Mouse (Mus musculus): Measurements from ENCODE around the gene Asna1. TPM values are rescaled to one million over a fixed set of nuclear protein-coding genes. Genes with fewer than 3 reads are reported as not detected.

Gene Asna1
- total RNA-seq, 1 experiment, result 237 TPM

DNA sequence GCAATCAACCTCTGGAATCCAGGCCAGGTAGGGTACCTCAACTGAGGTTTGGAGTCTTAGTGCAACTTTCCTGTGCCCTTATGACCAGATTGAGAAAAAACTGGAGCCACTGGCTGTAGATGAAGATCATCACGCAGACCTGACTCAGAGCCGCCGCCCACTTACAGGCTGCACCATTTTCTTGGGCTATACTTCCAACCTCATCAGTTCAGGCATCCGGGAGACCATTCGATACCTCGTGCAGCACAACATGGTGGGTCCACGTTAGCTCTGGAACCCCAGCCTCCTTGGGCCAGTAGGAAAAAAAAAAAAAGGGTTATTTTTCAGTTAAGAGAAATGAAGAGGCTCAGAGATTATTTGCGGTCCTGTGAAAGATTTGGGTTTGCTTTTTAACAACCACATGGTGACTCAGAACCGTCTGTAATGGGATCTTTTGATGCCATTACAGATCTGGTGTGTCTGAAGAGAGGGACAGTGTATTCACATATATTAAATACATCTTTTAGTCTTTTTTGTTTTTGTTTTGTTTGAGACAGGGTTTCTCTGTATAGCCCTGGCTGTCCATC, 47.4 kb upstream of the Asna1 start:
- Histone ChIP-seq H3K9ac (ENCODE audit: insufficient read depth, low read depth, low read length, poor library complexity, severe bottlenecking) (peak overlapping the region; percentile 90), H3K36me3 (ENCODE audit: control insufficient read depth, insufficient read depth, low read length, poor library complexity, severe bottlenecking) (peaks cover 39% of the 10 kb centered on the region), H3K27ac (ENCODE audit: insufficient read depth, low read depth, low read length, poor library complexity, severe bottlenecking) (peak overlapping the region; percentile 84), H3K4me1 (ENCODE audit: control insufficient read depth in 2 of 2, insufficient read depth in 2 of 2, low read length in 2 of 2, poor library complexity in 1 of 2) (peaks cover 0 to 11% of the 10 kb centered on the region in 2 experiments; a peak in 1 of 4 replicates), H3K4me3 (ENCODE audit: insufficient read depth in 1 of 2, low read depth in 1 of 2, low read length in 2 of 2, poor library complexity in 1 of 2, severe bottlenecking in 1 of 2) (peak overlapping the region; percentile 73 to 96), H3K9me3 (ENCODE audit: control insufficient read depth, insufficient read depth, low read depth, low read length) (no peaks in the 10 kb centered on the region)
- in situ Hi-C loops (cut with MboI; ENCODE audit: low sequenced_read_pairs in 2 of 2, unreplicated experiment in 2 of 2), result no loop called here
- no peak for DNase-seq (ENCODE audit: low read depth, low spot score)
- TF ChIP-seq ZC3H11A (IDR thresholded peaks at IDR 0.05; ENCODE audit: borderline replicate concordance, low read depth, low read length), result no peak
- no peak for TF ChIP-seq ZNF384 (IDR thresholded peaks at IDR 0.05; ENCODE audit: low read depth, low read length)
- no peak for TF ChIP-seq MAFK (IDR thresholded peaks at IDR 0.05; ENCODE audit: insufficient read depth, low read depth, low read length)
- no peak for TF ChIP-seq HCFC1 (IDR thresholded peaks at IDR 0.05; ENCODE audit: borderline replicate concordance, insufficient read depth, low read length)
- TF ChIP-seq CHD2 (IDR thresholded peaks at IDR 0.05; ENCODE audit: low read depth, low read length), result no peak

DNA sequence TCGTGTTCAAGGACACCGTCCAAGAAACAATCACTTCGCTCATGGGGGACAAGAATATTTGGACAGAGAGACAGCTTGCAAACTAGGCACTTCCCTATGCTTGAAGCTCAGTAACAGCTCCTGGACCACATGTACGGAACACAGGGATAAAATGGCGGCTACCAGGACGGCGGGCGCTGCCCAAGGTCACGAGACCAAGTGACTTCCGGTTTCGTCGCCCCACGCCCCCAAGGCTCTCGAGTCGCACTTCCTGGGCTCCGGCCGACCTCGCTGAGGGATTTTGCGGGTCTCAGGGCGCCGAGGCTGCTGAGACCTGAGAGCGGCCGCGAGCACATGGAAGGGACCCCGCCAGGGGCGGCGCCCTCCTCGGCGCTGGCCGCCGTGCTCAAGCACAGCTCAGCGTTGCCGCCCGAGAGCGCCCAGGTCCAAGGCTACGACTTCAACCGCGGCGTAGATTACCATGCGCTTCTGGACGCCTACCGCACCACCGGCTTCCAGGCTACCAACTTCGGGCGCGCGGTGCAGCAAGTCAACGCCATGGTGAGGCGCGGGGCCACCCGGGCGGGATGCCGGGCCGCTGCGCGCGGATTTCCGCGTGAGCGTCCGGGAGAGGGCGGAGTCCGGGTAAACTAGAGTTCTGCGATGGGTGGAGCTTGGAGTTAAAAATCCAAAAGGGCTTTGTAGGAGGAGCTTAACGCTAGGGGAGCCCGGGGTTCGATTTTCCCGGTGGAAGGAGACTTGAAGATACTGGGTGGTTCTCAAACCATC, 46.6 kb upstream of the Asna1 start, which contains the start of gene Dhps:
Dhps (plus strand) TSS at position 244 of the 768 bp plus-strand sequence.
- in situ Hi-C loops (cut with MboI; ENCODE audit: low sequenced_read_pairs in 2 of 2, unreplicated experiment in 2 of 2), result no loop called here
- TF ChIP-seq CHD2 (IDR thresholded peaks at IDR 0.05; ENCODE audit: low read depth, low read length) (no peak; the same call in 1 of the 2 replicates), ZC3H11A (IDR thresholded peaks at IDR 0.05; ENCODE audit: borderline replicate concordance, low read depth, low read length) (no peak), ZNF384 (IDR thresholded peaks at IDR 0.05; ENCODE audit: low read depth, low read length) (peak; percentile 85; the same call in 1 of the 2 replicates), HCFC1 (IDR thresholded peaks at IDR 0.05; ENCODE audit: borderline replicate concordance, insufficient read depth, low read length) (peak; percentile 71; the same call in 1 of the 2 replicates)
- peaks cover 39% of the 10 kb centered on the region for H3K36me3 ChIP-seq (ENCODE audit: control insufficient read depth, insufficient read depth, low read length, poor library complexity, severe bottlenecking)
- peak; percentile 87 for DNase-seq (ENCODE audit: low read depth, low spot score)
- no peaks in the 10 kb centered on the region for H3K9me3 ChIP-seq (ENCODE audit: control insufficient read depth, insufficient read depth, low read depth, low read length)
- H3K9ac ChIP-seq (ENCODE audit: insufficient read depth, low read depth, low read length, poor library complexity, severe bottlenecking), result peak within 1 kb of the TSS; percentile 90
- H3K4me1 ChIP-seq (ENCODE audit: control insufficient read depth in 2 of 2, insufficient read depth in 2 of 2, low read length in 2 of 2, poor library complexity in 1 of 2), result peaks cover 0 to 11% of the 10 kb centered on the region in 2 experiments; a peak in 1 of 4 replicates
- peak within 1 kb of the TSS; percentile 73 to 96 for H3K4me3 ChIP-seq (ENCODE audit: insufficient read depth in 1 of 2, low read depth in 1 of 2, low read length in 2 of 2, poor library complexity in 1 of 2, severe bottlenecking in 1 of 2)
- H3K27ac ChIP-seq (ENCODE audit: insufficient read depth, low read depth, low read length, poor library complexity, severe bottlenecking), result peak within 1 kb of the TSS; percentile 86

DNA sequence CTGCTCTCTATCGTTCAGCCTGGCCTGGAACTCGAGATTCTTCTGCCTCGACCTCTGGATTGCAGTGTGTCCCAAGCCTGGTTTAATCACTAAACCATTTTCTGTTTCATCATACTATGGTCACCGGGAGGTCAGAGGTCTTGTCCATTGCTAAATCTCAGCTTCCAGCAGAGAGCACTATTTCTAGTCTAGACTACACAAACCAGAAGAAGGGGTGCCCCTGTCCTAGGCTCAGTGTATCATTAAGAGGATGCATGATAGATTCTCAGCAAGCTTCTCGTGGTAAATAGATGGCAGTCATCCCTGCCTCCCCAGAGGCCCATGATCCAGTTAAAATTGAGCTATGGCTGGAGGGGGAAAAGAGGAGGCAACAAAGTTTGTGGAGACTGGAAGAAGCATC, 46.0 kb upstream of the Asna1 start:
- H3K4me3 ChIP-seq (ENCODE audit: insufficient read depth in 1 of 2, low read depth in 1 of 2, low read length in 2 of 2, poor library complexity in 1 of 2, severe bottlenecking in 1 of 2), result peak overlapping the region; percentile 73 to 96
- H3K27ac ChIP-seq (ENCODE audit: insufficient read depth, low read depth, low read length, poor library complexity, severe bottlenecking), result peak overlapping the region; percentile 86; the same call in 1 of the 2 replicates
- H3K4me1 ChIP-seq (ENCODE audit: control insufficient read depth in 2 of 2, insufficient read depth in 2 of 2, low read length in 2 of 2, poor library complexity in 1 of 2), result peaks cover 0 to 11% of the 10 kb centered on the region in 2 experiments; a peak in 1 of 4 replicates
- TF ChIP-seq MAFK (IDR thresholded peaks at IDR 0.05; ENCODE audit: insufficient read depth, low read depth, low read length), result no peak
- TF ChIP-seq ZNF384 (IDR thresholded peaks at IDR 0.05; ENCODE audit: low read depth, low read length), result no peak
- no peak for TF ChIP-seq HCFC1 (IDR thresholded peaks at IDR 0.05; ENCODE audit: borderline replicate concordance, insufficient read depth, low read length)
- TF ChIP-seq ZC3H11A (IDR thresholded peaks at IDR 0.05; ENCODE audit: borderline replicate concordance, low read depth, low read length), result no peak
- no peak for TF ChIP-seq CHD2 (IDR thresholded peaks at IDR 0.05; ENCODE audit: low read depth, low read length)
- DNase-seq (ENCODE audit: low read depth, low spot score), result no peak
- H3K36me3 ChIP-seq (ENCODE audit: control insufficient read depth, insufficient read depth, low read length, poor library complexity, severe bottlenecking), result peaks cover 42% of the 10 kb centered on the region
- peak overlapping the region; percentile 90 for H3K9ac ChIP-seq (ENCODE audit: insufficient read depth, low read depth, low read length, poor library complexity, severe bottlenecking)
- no peaks in the 10 kb centered on the region for H3K9me3 ChIP-seq (ENCODE audit: control insufficient read depth, insufficient read depth, low read depth, low read length)
- in situ Hi-C loops (cut with MboI; ENCODE audit: low sequenced_read_pairs in 2 of 2, unreplicated experiment in 2 of 2), result no loop called here

DNA sequence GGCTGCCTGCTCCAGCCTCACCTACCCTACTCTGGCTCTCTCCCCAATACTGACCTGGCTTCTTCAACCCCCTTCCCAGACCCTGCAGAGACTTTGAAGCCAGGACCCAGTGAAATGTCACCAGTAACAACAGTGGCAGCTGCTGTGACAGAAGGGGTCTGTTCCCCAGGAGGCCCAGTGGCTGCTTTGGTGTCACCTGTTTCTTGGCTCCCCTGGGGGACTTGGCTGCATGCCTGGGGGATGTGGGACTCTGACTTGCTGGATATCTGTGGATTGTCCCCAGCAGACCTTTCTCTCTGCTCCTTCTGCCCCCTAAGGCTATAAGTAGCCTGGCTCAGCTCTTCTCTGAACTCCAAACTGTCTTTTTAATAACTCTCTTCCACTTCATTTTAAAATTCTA, 42.9 kb upstream of the Asna1 start, which contains the start of gene Gm5741:
Gm5741 (minus strand) TSS at position 1 of the 400 bp plus-strand sequence.
- Histone ChIP-seq H3K36me3 (ENCODE audit: control insufficient read depth, insufficient read depth, low read length, poor library complexity, severe bottlenecking) (peaks cover 17% of the 10 kb centered on the region), H3K4me1 (ENCODE audit: control insufficient read depth in 2 of 2, insufficient read depth in 2 of 2, low read length in 2 of 2, poor library complexity in 1 of 2) (peaks cover 0 to 3% of the 10 kb centered on the region in 2 experiments; a peak in 1 of 4 replicates), H3K27ac (ENCODE audit: insufficient read depth, low read depth, low read length, poor library complexity, severe bottlenecking) (no peak within 1 kb of the TSS), H3K9ac (ENCODE audit: insufficient read depth, low read depth, low read length, poor library complexity, severe bottlenecking) (no peak within 1 kb of the TSS), H3K4me3 (ENCODE audit: insufficient read depth in 1 of 2, low read depth in 1 of 2, low read length in 2 of 2, poor library complexity in 1 of 2, severe bottlenecking in 1 of 2) (no peak within 1 kb of the TSS), H3K9me3 (ENCODE audit: control insufficient read depth, insufficient read depth, low read depth, low read length) (no peaks in the 10 kb centered on the region)
- in situ Hi-C loops (cut with MboI; ENCODE audit: low sequenced_read_pairs in 2 of 2, unreplicated experiment in 2 of 2), result no loop called here
- no peak for DNase-seq (ENCODE audit: low read depth, low spot score)
- TF ChIP-seq MAFK (IDR thresholded peaks at IDR 0.05; ENCODE audit: insufficient read depth, low read depth, low read length) (no peak), ZNF384 (IDR thresholded peaks at IDR 0.05; ENCODE audit: low read depth, low read length) (no peak), HCFC1 (IDR thresholded peaks at IDR 0.05; ENCODE audit: borderline replicate concordance, insufficient read depth, low read length) (no peak), ZC3H11A (IDR thresholded peaks at IDR 0.05; ENCODE audit: borderline replicate concordance, low read depth, low read length) (no peak), CHD2 (IDR thresholded peaks at IDR 0.05; ENCODE audit: low read depth, low read length) (no peak)
